Mouse (Mus musculus) gonadal fat pad, adult 2 months (tissue): ENCODE data around the gene Dgke. TPM values are rescaled to one million over a fixed set of nuclear protein-coding genes. Genes with fewer than 3 reads are reported as not detected.
"Not testable (repeated sequence)": the region's sequence is repeated elsewhere in the genome, so short reads cannot be mapped to it uniquely, and the experiment has no call there.

Source experiments
- DNase-seq: peaks from one replicate; pipeline ENCODE4 v3.0.0-alpha.2; 2012; ENCODE audit warnings: low read depth
- polyA plus RNA-seq: library from polyadenylated mRNA; depleted of rRNA; stranded (reverse); fragments of >200 nt; gene quantifications from 2 replicates; pipeline ENCODE4 v1.2.3, GENCODE M21; 2012; rRNA removed

The Dgke gene
- 6.6 and 7.3 TPM in 2 replicates for polyA plus RNA-seq

DNA sequence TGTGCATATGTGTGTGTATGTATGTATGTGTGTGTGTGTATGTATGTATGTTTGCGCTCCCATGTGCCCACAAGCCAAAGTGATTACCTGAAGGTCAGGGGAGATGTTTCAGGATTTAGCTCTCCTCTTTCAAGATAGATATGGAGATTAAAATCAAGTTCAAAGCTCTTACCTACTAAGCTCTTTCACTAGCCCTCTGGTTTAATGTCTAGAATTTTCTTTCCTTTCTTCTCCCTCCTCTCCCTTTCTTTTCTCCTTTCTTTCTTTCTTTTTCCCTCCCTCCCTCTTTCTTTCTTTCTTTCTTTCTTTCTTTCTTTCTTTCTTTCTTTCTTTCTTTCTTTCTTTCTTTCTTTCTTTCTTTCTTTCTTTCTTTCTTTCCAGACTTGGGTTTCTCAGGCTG, at the start of gene Dgke:
Dgke (minus strand) TSS at position 101 of the 400 bp plus-strand sequence.
- DNase-seq: no peak

DNA sequence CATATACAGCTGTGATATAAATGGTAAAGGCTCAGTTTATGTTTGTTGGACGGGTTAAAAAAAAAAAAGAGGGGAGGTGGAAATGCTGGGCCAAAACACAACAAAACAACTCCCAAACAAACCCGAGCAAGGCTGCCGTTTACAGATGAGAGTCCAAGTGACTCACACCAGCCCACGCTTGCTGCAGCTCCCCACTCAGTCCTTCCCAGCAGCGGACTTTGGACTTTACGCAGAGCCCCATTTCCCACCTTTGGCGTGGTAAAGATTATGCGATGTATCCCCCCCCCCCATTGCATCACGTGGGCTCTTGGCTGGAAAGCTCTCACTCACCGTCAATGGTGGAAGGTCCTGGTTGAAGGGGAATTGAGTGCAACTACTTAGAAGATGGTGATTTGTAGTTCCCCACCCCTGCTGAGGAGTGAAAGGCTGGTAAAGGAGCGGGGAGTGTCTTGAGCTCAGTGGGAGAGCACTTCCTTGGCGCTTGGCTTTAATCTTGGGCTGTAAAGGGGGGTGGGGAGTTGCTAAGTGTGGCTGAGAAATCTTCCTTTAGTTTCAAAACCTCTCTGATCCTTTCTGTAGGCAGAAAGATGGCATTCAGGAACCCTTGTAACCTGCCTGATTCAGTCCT, 40.6 kb upstream of the Dgke start:
- DNase-seq: no peak

DNA sequence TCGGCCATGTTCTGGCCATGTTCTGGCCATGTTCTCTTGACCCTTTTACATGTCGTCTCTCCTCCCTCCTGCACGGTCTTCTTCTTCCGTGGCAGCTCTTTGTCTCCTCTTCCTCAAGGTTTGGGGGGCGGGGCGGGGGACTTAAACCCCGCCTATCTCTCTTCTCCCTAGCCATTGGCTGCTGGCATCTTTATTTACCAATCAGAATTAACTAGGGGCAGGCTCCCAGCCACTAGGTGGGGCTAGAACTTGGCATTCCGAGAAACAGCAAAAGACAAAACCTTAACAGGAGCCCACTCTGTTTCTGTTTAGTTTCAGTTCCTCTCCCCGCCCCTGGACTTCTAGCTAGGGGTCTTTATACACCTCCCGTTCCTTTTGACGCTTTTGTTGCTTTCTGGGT, 39.2 kb upstream of the Dgke start:
- DNase-seq: no peak

DNA sequence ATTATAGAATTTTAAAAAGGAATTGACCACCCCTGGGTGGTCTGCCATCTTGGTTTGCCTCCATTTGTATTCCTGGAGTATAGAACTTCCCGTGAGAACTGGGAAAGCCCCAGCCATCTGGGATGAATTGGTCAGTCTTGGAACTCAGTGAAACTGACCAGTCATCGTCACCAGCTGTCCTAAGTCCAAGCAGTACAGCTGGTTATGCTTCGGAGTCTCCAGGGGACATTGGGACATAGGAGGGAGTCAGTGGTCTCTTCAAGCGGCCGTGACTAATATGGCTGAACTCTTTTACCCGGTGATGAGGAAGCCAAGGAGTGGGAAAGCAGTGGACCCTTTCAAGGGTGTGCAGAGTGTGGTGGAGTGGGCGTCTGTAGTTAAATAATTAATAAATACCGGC, 38.6 kb upstream of the Dgke start:
- DNase-seq: no peak

GRCm38 (mm10) chr11:89103166-89103565, 36.5 kb upstream of the Dgke start:
- DNase-seq: no peak

- DNase-seq: no peak
Measured at GRCm38 (mm10) chr11:89100826-89101321, 34.2 kb upstream of the Dgke start.

- DNase-seq: no peak
Measured at GRCm38 (mm10) chr11:89100403-89100802, 33.8 kb upstream of the Dgke start.

- no peak for DNase-seq
Measured at GRCm38 (mm10) chr11:89098930-89099329, 32.3 kb upstream of the Dgke start.

DNA sequence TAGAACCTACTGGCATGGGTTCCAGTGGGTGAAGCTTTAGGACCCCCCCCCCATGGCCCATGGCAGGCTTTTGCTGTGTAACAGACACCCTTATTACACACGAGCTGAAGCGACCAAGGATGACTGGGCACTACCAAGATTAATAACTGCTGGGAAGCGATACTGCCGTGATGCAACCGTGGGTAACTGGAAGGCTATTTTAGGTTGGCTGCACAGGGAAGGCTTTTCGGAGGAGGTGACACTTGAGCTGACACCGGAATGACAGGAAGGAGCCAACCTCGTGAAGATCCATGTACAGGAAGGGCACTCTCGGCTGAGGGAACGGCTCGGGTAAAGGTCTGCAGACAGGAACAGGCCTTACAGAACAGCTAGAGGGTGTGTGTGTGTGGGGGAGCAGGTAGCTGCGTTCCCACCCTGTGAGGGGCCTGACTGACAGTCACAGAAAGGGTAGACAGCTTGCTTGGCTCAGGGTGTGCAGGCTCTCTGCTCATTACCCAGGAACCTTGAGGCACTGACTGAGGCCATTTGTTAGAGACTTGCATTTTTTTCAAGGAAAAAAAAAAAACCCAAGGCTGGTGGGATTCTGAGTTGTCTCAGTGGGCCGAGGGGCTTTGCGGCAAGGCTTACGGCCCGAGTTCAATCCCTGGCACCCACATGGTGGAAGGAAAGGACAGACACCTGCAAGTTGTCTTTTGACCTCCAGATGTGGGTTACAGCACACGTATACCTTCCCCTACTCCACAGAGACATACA, 31.6 kb upstream of the Dgke start:
- no peak for DNase-seq

DNA sequence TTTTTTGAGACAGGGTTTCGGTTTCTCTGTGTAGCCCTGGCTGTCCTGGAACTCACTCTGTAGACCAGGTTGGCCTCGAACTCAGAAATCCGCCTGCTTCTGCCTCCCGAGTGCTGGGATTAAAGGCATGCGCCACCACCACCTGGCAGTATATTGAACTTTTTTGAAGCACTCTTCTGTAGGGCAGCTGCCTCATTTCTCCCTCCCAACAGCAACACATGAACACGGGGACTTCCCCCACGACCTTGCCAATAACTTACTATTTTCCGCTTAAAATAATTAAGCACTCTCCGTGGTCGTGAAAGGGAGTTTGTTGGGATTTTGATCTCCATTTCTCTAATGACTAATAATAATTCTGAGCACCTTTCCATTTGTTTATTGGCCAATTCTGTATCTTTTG, 30.6 kb upstream of the Dgke start:
- not testable (repeated sequence) for DNase-seq

DNA sequence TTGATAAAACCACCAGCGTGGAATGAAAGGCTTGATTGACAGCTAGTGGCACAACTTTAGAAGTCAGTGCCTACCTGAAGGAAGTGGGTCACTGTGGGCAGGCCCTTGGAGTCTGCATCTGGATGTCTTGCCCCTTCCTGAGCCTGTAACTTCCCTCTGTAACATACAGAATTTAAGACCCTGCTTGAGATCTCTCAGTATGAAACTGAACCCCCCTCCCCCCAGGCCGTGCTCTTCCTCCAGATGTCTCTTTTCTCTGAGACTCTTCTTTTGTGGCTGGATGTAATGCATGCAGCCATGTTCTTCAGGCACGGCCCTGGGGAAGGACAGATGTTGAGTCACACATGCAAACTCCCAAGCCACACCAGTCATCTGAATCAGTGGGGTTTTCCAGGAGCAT, 28.7 kb upstream of the Dgke start:
- DNase-seq: no peak

DNA sequence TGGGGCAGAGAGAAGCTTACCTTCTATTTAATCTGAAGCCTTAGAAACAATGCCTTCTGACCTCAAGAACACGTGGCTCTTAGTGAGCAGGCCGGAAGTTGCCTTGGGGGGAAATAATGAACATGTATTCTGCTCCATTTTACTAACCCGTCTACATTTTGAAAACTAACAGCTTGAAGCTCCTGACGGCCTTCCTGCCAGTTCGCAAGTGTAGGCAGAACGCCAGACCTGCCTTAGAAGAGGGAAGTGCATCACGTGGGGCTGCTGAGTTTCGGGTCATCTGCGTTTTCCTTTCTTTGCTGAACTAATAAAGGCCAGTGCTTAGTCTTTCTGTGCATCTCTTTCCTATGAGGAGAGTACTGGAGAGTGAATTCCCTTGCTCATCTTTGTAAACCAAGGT, 26.1 kb upstream of the Dgke start:
- DNase-seq: no peak

- DNase-seq: not testable (repeated sequence)
Measured at GRCm38 (mm10) chr11:89090359-89090758, 23.7 kb upstream of the Dgke start.

- no peak for DNase-seq
Measured at GRCm38 (mm10) chr11:89088754-89089153, 22.1 kb upstream of the Dgke start.

- DNase-seq: no peak
Measured at GRCm38 (mm10) chr11:89086208-89086809, 19.7 kb upstream of the Dgke start.

DNA sequence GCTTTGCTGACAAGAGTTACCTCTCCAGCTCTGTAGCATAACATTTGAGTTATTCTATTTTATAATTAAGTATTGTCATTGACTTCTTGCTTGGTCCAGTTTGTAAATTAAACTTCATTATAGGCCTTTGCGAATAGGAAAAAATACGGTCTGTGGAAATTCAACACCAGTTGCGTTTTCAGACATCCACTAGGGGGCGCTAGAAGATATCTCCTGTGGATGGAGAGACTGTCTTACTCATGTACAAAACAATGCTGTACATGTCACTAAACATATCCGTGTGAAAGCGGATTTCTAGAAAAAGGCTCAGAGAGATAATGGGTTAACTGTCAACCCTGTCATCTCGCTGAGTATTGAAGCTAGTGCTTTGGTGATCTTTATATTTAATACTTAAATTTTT, 18.0 kb upstream of the Dgke start:
- no peak for DNase-seq

DNA sequence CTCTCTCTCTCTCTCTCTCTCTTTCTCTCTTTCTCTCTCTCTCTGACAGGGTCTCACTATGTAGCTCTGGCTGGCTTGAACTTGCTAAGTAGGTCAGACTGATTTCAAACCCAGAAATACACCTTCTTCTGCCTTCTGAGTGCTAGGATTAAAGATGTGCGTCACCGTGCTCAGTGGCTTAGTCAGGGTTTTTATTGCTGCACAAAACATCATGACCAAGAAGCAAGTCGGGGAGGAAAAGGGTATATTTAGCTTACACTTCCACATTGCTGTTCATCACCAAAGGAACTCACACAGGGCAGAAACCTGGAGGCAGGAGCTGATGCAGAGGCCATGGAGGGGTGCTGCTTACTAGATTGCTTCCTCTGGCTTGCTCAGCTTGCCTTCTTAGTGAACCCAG, 16.0 kb upstream of the Dgke start:
- DNase-seq: not testable (repeated sequence)

GRCm38 (mm10) chr11:89081906-89082305, 15.3 kb upstream of the Dgke start:
- not testable (repeated sequence) for DNase-seq

- no peak for DNase-seq
Measured at GRCm38 (mm10) chr11:89078996-89079680, 12.5 kb upstream of the Dgke start.

DNA sequence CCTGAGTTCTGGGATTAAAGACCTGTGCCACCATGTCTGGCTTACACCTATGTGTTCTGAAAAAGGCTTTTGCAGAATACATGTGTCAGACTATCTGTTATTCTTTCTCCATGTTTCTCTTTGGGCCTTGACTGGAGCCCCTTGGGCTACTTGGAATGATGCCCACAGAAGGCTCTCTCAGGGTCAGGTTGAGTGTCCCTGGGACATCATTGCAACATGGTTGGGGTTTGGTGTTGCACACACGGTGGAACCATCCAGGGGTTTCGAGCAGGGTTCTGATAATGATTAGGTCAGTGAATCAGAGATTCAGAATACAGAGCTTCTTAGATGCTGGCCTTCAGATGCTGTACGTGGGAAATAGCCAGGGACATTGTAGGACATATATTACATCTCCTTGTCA, 11.7 kb upstream of the Dgke start:
- DNase-seq: no peak

GRCm38 (mm10) chr11:89077601-89078000, 11.0 kb upstream of the Dgke start:
- no peak for DNase-seq

GRCm38 (mm10) chr11:89076370-89076821, 9.7 kb upstream of the Dgke start:
- no peak for DNase-seq
